Mouse (Mus musculus): ENCODE results near the gene Zfyve28.

Gene Zfyve28

GRCm38 (mm10) chr5:34285285-34285684 is 3.0 kb downstream of the Zfyve28 start:
- no peak for DNase-seq

GRCm38 (mm10) chr5:34284156-34284750 is 4.0 kb downstream of the Zfyve28 start:
- no peak for DNase-seq

DNA sequence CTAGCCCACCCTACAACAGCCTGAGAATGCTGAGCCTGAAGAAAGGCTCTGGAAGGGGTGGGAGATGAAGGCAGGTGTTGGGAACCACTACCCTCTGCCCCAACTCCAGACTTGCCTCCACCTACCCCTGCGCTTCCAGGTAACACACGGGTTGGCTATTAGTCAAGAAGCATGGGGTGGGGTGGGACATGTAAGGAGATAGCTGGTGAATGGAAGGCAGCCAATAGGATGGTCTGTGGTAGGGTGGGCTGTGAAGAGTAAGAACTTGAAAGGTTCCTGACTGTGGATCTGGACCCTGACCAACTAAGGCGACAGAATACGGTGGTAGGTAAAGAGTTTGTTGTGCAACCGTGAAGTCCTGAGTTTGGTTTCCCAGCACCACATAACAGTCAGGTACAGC is 4.9 kb downstream of the Zfyve28 start:
- DNase-seq = no peak

DNA sequence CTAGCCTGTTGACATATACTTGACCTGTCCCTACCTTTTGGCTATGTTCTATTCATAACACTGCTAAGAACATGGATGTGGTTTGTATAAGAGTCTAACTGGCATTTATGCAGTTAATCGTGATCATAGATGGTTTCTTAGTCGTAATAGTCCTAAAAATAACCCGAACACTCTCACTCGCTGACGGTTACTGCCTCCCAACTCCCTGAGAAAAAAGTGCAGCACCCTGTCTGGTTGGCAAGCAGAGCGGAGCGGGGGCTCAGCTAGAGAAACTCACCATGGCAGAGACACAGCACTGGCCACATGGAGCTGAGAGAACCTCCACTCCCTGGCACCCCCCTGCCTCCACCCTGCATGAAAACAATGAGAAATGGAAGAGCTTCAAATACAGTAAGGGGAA is 7.3 kb downstream of the Zfyve28 start:
- DNase-seq = no peak

DNA sequence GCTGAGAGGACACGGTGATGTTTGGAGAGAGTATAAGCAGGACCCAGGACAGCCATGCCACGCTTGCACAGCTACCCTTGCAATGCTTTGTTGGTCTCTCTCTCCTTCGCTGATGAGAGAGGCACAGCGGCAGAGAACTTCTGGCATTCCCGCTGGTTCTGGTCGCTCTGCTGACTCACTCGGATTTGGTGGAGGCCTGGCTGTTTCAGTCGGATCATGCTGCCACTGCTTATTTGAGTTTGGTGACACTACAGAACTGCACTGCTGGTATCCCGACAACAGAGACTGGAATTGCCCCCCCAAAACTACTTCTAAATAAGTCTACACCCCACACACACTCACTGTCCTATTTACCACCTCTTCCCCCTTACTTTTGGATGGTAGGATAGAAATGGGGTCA is 9.0 kb downstream of the Zfyve28 start:
- no peak for DNase-seq

GRCm38 (mm10) chr5:34278058-34278457 is 10.2 kb downstream of the Zfyve28 start:
- DNase-seq = no peak

DNA sequence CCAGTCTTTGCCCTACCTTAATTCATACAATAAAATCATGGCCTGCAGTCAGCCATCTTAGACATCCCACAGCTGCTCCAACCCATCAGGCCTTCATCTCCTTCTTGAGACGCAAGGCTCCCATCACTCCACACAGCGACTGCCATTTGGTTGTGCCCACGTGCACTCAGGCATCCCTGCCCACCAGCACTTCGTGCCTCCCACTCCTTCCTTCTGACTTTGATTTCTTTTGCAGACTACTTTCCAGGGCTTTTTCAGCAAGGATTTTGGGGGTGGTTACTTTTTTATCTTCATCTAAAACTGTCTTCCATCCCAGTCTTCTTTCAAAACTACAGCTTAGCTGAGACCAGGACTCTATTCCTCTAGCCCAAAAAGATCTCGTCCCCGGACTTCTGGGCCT is 11.5 kb downstream of the Zfyve28 start:
- DNase-seq = no peak

DNA sequence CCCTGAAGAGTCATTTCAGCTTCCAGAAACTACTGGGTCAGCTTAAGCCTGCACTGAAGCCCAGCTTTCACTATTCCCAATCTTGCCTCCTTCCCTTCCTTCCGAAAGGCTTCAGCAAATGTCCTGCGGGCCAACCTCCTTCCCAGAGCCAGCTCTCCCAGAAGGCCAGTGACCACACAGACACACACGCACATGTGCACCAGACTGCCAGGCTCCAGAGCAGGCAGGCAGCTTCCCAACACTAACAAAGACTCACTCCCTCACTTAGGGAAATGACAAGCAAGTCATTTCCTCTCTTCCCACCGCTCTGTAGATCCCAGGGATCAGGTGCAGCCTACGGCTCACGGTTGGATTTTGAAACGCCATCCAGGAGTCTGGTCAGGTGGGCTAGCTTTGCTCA is 12.1 kb downstream of the Zfyve28 start:
- DNase-seq = no peak

GRCm38 (mm10) chr5:34274676-34275293 is 13.5 kb downstream of the Zfyve28 start:
- DNase-seq = no peak

DNA sequence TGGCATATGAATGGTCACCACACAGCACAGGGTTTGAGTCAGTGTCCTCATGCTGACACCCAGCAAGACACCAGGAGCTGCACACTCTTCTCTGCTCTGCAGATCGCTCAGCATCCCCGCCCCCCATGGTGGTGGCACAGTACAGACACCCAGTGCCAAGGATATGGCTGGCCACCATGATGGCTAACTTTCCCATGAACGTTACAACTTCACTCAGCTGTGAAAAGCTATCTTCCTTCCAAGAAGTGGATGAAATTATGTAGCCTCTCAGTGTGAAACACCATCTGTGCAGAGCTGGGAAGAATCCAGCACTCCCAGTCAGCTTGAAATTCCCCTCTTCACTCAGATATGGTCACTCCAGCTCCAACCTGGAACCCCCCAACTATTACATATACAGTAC is 14.0 kb downstream of the Zfyve28 start:
- DNase-seq = no peak

DNA sequence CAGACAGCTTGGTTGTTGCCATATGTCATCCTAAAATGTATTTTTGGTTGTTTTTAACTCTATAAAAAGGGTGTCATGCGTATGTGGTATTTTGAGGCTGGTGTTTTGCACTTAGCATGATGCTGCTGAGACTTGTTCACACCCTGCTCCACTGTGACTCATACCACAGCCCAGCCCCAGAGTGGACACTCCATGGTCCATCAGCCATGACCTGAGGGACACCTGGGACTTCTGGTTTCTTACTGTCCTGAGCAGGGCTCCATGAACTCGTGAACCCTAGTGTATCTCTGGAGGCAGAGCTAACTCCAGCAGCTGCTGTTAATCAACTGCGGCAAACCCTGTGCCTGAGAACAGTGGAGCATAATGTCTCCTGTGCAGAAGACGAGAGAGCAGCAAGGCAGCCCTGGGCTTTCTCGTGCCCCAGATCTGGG is 15.0 kb downstream of the Zfyve28 start:
- DNase-seq = no peak

GRCm38 (mm10) chr5:34271743-34272142 is 16.5 kb downstream of the Zfyve28 start:
- peak; percentile 60 for DNase-seq

DNA sequence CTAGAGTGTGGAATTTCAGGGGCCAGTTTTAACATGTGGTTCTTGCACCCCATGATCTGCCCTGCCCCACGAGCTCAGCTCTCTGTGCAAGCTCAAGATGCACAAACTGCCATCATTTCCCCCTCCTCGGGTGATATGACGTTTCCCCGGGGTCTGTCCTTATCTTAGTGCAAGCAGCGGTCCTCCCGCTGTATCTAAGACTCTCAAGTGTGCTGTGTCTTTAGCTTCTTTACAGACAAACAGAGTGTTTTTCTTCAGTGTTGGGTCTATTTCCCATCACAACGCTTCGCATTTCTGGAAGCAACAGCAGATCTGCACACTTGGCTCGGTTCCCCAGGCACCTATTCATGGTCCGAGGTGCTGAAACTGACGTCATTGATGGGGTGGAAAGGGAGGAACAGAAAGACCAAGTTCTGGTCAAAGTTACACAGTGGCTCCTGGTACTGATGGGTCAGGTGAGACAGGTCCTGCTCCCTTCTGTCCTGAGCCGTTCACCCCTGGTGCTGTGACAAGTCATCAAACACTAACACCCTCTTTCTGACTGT is 18.3 kb downstream of the Zfyve28 start:
- no peak for DNase-seq

- no peak for DNase-seq
Observed at GRCm38 (mm10) chr5:34269197-34269920, 18.9 kb downstream of the Zfyve28 start.

- no peak for DNase-seq
Observed at GRCm38 (mm10) chr5:34266065-34266464, 22.2 kb downstream of the Zfyve28 start.

- DNase-seq = no peak
Observed at GRCm38 (mm10) chr5:34259172-34259816, 29.0 kb downstream of the Zfyve28 start.

DNA sequence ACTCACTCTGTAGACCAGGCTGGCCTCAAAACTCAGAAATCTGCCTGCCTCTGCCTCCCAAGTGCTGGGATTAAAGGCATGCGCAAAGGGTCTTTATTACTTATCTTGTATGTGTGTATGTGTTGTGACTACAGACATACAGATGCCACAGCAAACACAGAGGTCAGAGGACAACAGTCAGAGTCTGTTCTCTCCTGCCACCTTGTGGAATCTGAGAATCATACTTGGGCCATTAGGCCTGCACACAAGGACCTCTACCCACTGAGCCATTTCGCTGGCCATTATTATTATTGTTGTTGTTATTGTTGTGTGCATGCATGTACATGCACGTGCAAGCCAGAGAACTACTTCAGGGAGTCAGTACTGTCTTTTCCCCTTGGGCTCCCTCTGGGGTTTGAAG is 33.1 kb downstream of the Zfyve28 start:
- DNase-seq = peak; percentile 50

DNA sequence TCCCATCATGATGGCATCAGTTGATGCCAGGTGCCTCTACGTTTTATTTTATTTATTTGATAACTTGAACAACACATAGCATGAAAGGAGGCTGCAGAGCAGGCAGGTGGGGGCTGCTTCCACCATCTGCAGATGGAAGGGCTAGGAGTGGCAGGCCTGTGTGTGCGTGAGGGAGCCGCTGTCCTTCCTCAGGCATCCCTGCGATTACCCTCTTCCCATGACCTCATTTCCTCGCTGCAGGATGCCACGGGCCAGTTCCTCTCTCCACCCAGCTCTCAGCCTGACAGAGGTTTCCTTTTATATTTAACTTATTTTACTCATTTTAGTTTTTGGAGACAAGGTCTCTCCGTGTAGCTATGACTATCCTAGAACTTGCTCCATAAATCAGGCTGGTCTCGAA is 33.9 kb downstream of the Zfyve28 start:
- DNase-seq = peak; percentile 18

GRCm38 (mm10) chr5:34252967-34253519 is 35.2 kb downstream of the Zfyve28 start:
- peak; percentile 20 for DNase-seq

GRCm38 (mm10) chr5:34252307-34252966 is 35.8 kb downstream of the Zfyve28 start:
- DNase-seq = peak; percentile 62

GRCm38 (mm10) chr5:34251794-34252193 is 36.5 kb downstream of the Zfyve28 start:
- DNase-seq = no peak

GRCm38 (mm10) chr5:34250090-34250489 is 38.2 kb downstream of the Zfyve28 start:
- peak; percentile 29 for DNase-seq

- DNase-seq = peak; percentile 45
Observed at GRCm38 (mm10) chr5:34249132-34249531, 39.1 kb downstream of the Zfyve28 start.

Measured in thymus, postnatal 25 days (tissue).